Mouse (Mus musculus) hindbrain, postnatal 0 days (tissue): Measurements from ENCODE around the gene Nynrin. TPM values are rescaled to one million over a fixed set of nuclear protein-coding genes. Genes with fewer than 3 reads are reported as not detected.
A peak's percentile ranks its signal among the peaks of the same experiment; 100 is the strongest.

Source experiments
- ATAC-seq: fragments of 200-750 bp; cut with Nextera tagmentation; 2 replicates; pipeline ENCODE4 v1.8.0; 2017; ENCODE audit warnings: mild to moderate bottlenecking, moderate TSS enrichment, moderate library complexity
- DNase-seq: peaks from one replicate; pipeline ENCODE4 v3.0.0-alpha.2; 2015; ENCODE audit warnings: low spot score
- H3K27ac ChIP-seq: fragments of 300-500 bp; sonication (generic); 2 replicates; pipeline ENCODE4 v1.5.1; 2014; ENCODE audit warnings: mild to moderate bottlenecking
- H3K27me3 ChIP-seq: fragments of 300-500 bp; sonication (generic); 2 replicates; pipeline ENCODE4 v1.6.1; 2014; ENCODE audit warnings: low read length, mixed read lengths; ENCODE audit not compliant: insufficient read depth
- H3K36me3 ChIP-seq: fragments of 300-500 bp; sonication (generic); 2 replicates; pipeline ENCODE4 v1.6.1; 2014; ENCODE audit warnings: low read length, mixed read lengths; ENCODE audit not compliant: insufficient read depth
- H3K4me1 ChIP-seq: fragments of 300-500 bp; sonication (generic); 2 replicates; pipeline ENCODE4 v1.6.1; 2014; ENCODE audit warnings: antibody characterized with exemption, low read length, mixed read lengths; ENCODE audit not compliant: insufficient read depth
- H3K4me2 ChIP-seq: fragments of 300-500 bp; sonication (generic); 2 replicates; pipeline ENCODE4 v1.6.1; 2014; ENCODE audit warnings: low read depth, mild to moderate bottlenecking, low read length, moderate library complexity, mixed read lengths
- H3K4me3 ChIP-seq: fragments of 300-500 bp; sonication (generic); 2 replicates; pipeline ENCODE4 v1.5.1; 2014; ENCODE audit warnings: low read length
- H3K9ac ChIP-seq: fragments of 300-500 bp; sonication (generic); replicated peaks from 2 replicates; pipeline ENCODE4 v1.6.1; 2014; ENCODE audit warnings: mild to moderate bottlenecking, low read length, moderate library complexity, mixed read lengths
- H3K9me3 ChIP-seq: fragments of 300-500 bp; sonication (generic); 2 replicates; pipeline ENCODE4 v1.6.1; 2016; ENCODE audit warnings: low read length, mixed read lengths
- CTCF ChIP-seq: IDR thresholded peaks from 2 replicates; pipeline ENCODE4 v1.5.1; 2016; ENCODE audit warnings: antibody characterized with exemption, control low read depth, low read depth
- WGBS: fragments of 180-500 bp; shearing (Covaris S2); extraction: QIAGEN DNeasy Blood & Tissue Kit; methylation state at CpG from one replicate; pipeline ENCODE4 v1.1.7; 2014; 5-methylcytosine and 5-hydroxymethylcytosine counted together
- polyA plus RNA-seq: library from polyadenylated mRNA; unstranded; fragments of >200 nt; fragmentation: Nextera tagmentation; extraction: Ambion mirVana; gene quantifications from 2 replicates; pipeline ENCODE4 v1.2.1, GENCODE M21; 2015
- total RNA-seq: library from RNA; depleted of rRNA; stranded (reverse); fragments of >200 nt; gene quantifications from 2 replicates; pipeline ENCODE4 v1.2.3, GENCODE M21; 2014

The Nynrin gene
- total and polyA plus RNA-seq, 2 experiments from 2014 or later: 6.4 to 39.3 TPM

DNA sequence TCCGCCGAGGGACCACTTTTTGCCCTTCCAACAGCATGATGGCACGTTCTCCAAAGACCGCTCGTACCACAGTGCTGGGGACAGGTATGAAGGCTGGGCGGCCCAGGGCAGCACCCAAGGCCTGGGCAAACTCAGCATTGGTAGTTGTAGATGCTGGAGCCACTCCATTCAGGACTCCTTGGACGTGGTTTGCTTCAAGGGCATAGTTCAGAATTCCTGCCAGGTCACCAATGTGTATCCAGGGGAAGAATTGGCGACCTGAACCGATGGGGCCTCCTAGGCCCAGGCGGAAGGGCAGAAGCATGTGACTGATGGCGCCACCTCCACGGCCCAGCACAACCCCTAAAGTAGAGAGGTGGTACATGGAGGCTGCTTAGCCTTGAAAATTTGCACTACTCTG lies 43.9 kb downstream of the Nynrin start:
- H3K4me1 ChIP-seq: peaks cover 11% of the 10 kb centered on the region
- peaks cover 42% of the 10 kb centered on the region for H3K36me3 ChIP-seq
- no peak for TF ChIP-seq CTCF
- no peaks in the 10 kb centered on the region for H3K9me3 ChIP-seq
- WGBS: 96% methylated on average over 12 of the region's 12 CpGs
- H3K4me3 ChIP-seq: no peak overlapping the region
- no peak overlapping the region for H3K9ac ChIP-seq
- DNase-seq (no peak), ATAC-seq (no peak)
- H3K27ac ChIP-seq: no peak overlapping the region
- no peak overlapping the region for H3K4me2 ChIP-seq
- H3K27me3 ChIP-seq: no peaks in the 10 kb centered on the region

DNA sequence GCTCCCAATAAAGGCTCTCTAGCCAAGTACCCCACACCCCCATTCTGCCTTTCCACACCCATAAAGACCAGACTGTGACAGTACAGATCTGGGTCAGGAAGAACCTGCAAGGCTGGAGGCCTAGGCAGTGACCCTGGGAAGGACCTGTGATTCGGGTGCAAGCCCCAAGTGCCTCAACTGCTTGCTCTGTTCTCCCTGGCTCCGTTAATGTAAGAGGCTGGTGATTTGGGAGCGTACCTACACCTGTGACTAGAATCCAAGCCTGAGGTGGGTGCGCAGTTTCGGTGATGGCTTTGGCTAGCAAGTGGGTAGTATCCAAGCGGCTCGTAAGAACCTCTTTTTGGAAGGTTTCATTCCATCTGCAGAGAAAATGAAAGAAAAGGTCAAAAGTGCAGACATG lies 45.1 kb downstream of the Nynrin start:
- Histone ChIP-seq H3K9ac (peak overlapping the region; percentile 76; the same call in 1 of the 2 replicates), H3K27ac (no peak overlapping the region)
- ATAC-seq: no peak

DNA sequence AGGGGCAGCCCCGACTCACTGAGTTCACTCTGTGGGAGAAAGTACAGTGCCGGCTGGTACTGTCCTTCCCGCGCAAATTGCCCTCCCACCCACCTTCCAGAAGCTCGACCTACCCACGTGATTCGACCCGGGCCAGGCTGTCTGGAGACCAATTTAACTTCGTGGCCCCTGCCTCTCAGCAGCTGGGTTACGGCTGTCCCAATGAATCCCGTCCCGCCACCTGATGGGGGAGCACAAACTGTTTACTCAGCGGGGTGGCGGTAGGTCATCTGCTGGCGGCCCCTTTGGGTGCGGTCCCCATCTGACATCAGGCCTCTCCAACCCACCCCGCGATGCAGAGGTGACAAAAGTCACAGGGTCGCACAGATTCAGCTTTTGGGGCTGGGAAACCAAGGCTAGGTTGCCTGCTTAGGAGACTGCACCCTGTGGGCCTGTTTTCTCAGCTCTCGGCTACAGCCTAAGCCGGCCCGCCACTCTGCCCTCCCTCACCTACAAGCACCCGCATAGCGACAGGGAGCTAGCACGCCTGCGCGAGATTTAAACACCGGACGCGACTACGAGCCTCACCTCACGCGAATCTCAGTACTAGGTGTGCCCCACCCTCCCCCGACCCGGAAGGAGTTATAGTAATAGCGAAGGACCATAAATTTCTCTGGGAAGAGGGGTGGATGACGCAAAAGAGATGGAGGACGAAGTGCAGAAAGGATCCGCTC lies 46.0 kb downstream of the Nynrin start, which contains the start of gene Sdr39u1:
Gene Sdr39u1 (minus strand): TSS at position 593 of the 713 bp plus-strand sequence.
- no peaks in the 10 kb centered on the region for H3K9me3 ChIP-seq
- H3K36me3 ChIP-seq: peaks cover 26% of the 10 kb centered on the region
- ATAC-seq: peak; percentile 96
- peak within 1 kb of the TSS; percentile 84 for H3K27ac ChIP-seq
- no peaks in the 10 kb centered on the region for H3K27me3 ChIP-seq
- no peak for TF ChIP-seq CTCF
- H3K4me3 ChIP-seq: peak within 1 kb of the TSS; percentile 52
- peak within 1 kb of the TSS; percentile 76 for H3K9ac ChIP-seq
- peak within 1 kb of the TSS; percentile 90 for H3K4me2 ChIP-seq
- DNase-seq: peak; percentile 96
- H3K4me1 ChIP-seq: peaks cover 11% of the 10 kb centered on the region
- 2% methylated on average over 39 of the region's 39 CpGs for WGBS

More for the DNA sequence above, 45.1 kb downstream of the Nynrin start:
- peak overlapping the region; percentile 90 for H3K4me2 ChIP-seq
- no peaks in the 10 kb centered on the region for H3K9me3 ChIP-seq
- no peak for TF ChIP-seq CTCF
- no peak overlapping the region for H3K4me3 ChIP-seq
- H3K4me1 ChIP-seq: peaks cover 11% of the 10 kb centered on the region
- no peak for DNase-seq
- peaks cover 35% of the 10 kb centered on the region for H3K36me3 ChIP-seq
- WGBS: 92% methylated on average over 7 of the region's 7 CpGs
- no peaks in the 10 kb centered on the region for H3K27me3 ChIP-seq

DNA sequence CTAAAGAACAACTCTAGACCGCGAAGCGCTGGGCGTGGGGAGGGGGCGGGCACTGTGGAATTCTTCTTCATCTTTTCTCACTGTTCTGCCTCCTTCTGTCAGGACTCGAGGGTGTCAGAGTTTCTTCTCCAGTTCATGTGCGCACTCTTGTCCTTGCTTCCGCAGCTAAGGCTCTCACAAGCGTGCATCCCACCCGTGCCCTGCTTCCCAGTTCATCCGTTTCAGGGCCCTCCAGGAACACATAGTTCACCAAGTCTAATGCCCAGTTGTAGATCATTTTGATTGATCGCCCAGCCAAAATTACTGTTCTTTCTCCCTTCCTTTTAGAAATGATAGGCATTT lies 46.6 kb downstream of the Nynrin start:
- no peak for ATAC-seq
- 8% methylated on average over 12 of the region's 12 CpGs for WGBS
- H3K9ac ChIP-seq: peak overlapping the region; percentile 76

GRCm38 (mm10) chr14:55905518-55905917 lies 51.7 kb downstream of the Nynrin start:
- no peak for DNase-seq
- Histone ChIP-seq H3K4me1 (peaks cover 5% of the 10 kb centered on the region; the same call in 1 of the 2 replicates), H3K4me2 (no peak overlapping the region), H3K4me3 (no peak overlapping the region), H3K36me3 (no peaks in the 10 kb centered on the region), H3K27me3 (no peaks in the 10 kb centered on the region), H3K9me3 (no peaks in the 10 kb centered on the region), H3K27ac (no peak overlapping the region), H3K9ac (no peak overlapping the region)
- 31% methylated on average over 1 of the region's 1 CpGs for WGBS
- peak; percentile 58 for TF ChIP-seq CTCF
- ATAC-seq: no peak

More for the DNA sequence above, 46.6 kb downstream of the Nynrin start:
- peaks cover 11% of the 10 kb centered on the region for H3K4me1 ChIP-seq
- H3K36me3 ChIP-seq: peaks cover 21% of the 10 kb centered on the region; the same call in 1 of the 2 replicates
- peak overlapping the region; percentile 84 for H3K27ac ChIP-seq
- H3K4me2 ChIP-seq: peak overlapping the region; percentile 90
- peak overlapping the region; percentile 52 for H3K4me3 ChIP-seq
- no peaks in the 10 kb centered on the region for H3K27me3 ChIP-seq
- no peaks in the 10 kb centered on the region for H3K9me3 ChIP-seq
- DNase-seq: no peak
- TF ChIP-seq CTCF: no peak

DNA sequence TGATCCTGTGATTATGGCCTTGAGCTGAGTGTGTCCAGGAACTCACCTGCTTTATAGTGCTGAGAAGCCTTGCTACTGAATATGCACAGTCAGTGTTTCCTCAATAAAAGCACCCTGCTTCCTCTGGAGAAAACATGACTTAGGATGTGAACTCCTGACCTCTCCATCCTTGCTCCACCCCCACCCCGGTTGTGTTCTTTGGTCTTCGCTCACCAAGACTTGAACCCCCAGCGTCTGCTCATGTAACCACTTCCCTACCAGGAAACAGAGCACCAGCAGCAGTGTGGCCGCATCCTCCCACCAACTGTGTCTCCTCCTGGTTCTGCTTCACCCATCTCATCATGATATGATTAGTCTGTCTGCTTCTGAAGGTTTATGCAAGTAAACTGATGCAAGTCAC lies 59.6 kb downstream of the Nynrin start:
- ATAC-seq (no peak), DNase-seq (no peak)
- no peak for TF ChIP-seq CTCF
- no peaks in the 10 kb centered on the region for H3K36me3 ChIP-seq
- H3K4me3 ChIP-seq: no peak overlapping the region
- H3K9ac ChIP-seq: no peak overlapping the region
- no peak overlapping the region for H3K4me2 ChIP-seq
- no peak overlapping the region for H3K27ac ChIP-seq
- H3K27me3 ChIP-seq: no peaks in the 10 kb centered on the region
- no peaks in the 10 kb centered on the region for H3K4me1 ChIP-seq
- WGBS: 52% methylated on average over 4 of the region's 4 CpGs
- H3K9me3 ChIP-seq: no peaks in the 10 kb centered on the region
